Mouse (Mus musculus): ENCODE measurements around the gene Ccdc73.

DNA sequence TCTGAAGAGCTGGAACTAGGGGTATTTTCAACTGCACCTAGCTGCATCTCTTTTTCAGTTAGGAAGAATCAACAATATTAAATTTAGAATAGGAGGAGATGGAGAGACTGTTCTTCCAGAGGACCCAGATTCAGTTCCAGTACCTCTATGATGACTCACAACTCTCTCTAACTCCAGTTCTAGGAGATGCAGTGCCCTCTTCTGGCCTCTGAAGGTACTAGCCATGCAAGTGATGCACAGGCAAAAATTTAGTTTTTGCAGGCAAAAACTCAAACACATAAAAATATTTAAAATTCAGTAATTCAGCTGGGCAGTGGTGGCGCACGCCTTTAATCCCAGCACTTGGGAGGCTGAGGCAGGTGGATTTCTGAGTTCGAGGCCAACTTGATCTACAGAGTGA lies 48.1 kb downstream of the Ccdc73 start:
- no peak for TF ChIP-seq CTCF (IDR thresholded peaks at IDR 0.05; ENCODE audit: control insufficient read depth, insufficient read depth, insufficient replicate concordance, low read depth, low read length)
- no peak for TF ChIP-seq POLR2A (IDR thresholded peaks at IDR 0.05; ENCODE audit: control insufficient read depth, low read depth, low read length)

Measured in testis, adult 2 months (tissue).